Mouse (Mus musculus) adrenal gland, adult 8-10 months (tissue): Measurements from ENCODE around the gene Rras. TPM values are rescaled to one million over a fixed set of nuclear protein-coding genes. Genes with fewer than 3 reads are reported as not detected.
A peak's percentile ranks its signal among the peaks of the same experiment; 100 is the strongest.

Source experiments
- DNase-seq: peaks from one replicate; pipeline ENCODE4 v3.0.0; 2022
- microRNA-seq, 2 experiments: library from miRNA; unstranded; fragments of <30 nt; microRNA quantifications; one replicate each; pipeline ENCODE4 v1.2.0; 2022
- total RNA-seq, 4 experiments: library from RNA; stranded (reverse); gene quantifications; 2 replicates each; pipeline ENCODE4 v1.2.4; 2022

Gene Rras
- total RNA-seq, 4 experiments from 2014 or later = 89.6 to 138 (median 129) TPM

GRCm38 (mm10) chr7:45053931-45054510 is 36.3 kb downstream of the Rras start:
- peak; percentile 98 for DNase-seq

- DNase-seq = no peak
These were observed 38.7 kb downstream of the Rras start for GRCm38 (mm10) chr7:45056329-45056971.

GRCm38 (mm10) chr7:45056972-45057348 is 39.2 kb downstream of the Rras start:
- DNase-seq = no peak

- no peak for DNase-seq
These were observed 41.1 kb downstream of the Rras start for GRCm38 (mm10) chr7:45058607-45059571.

- no peak for DNase-seq
These were observed 42.9 kb downstream of the Rras start for GRCm38 (mm10) chr7:45060632-45061122.

- DNase-seq = no peak
These were observed 43.8 kb downstream of the Rras start for GRCm38 (mm10) chr7:45061532-45062075.

- DNase-seq = peak; percentile 94
These were observed 44.6 kb downstream of the Rras start, which contains the start of the genes Nosip and Prrg2 for GRCm38 (mm10) chr7:45062239-45062835. Gene Nosip, plus strand, starts transcription at chr7:45062429. Gene Prrg2, minus strand, starts transcription at chr7:45062677.

GRCm38 (mm10) chr7:45067190-45067999 is 49.6 kb downstream of the Rras start:
- DNase-seq = no peak

GRCm38 (mm10) chr7:45068000-45068318 is 50.2 kb downstream of the Rras start:
- no peak for DNase-seq

GRCm38 (mm10) chr7:45069671-45070070 is 51.9 kb downstream of the Rras start:
- DNase-seq = no peak

Small RNA genes lying within 50 kb of the gene (microRNA-seq; reads per million reads assigned to microRNA genes)
- gene Mir7054 = 0.35 to 1.2 reads per million in 2 experiments

Other genes with a start within 250 kb of the Rras start
- 10 to 100 TPM; 33.8 to 42.8 (median 37.8) TPM for gene Nup62, start 201.9 kb upstream of the Rras start, total RNA-seq
- gene Il4i1, start 201.6 kb upstream of the Rras start, total RNA-seq = 1 to 10 TPM; 1.7 to 3.7 (median 2.5) TPM
- gene Atf5, start 201.3 kb upstream of the Rras start, total RNA-seq = 100 to 1,000 TPM in 1 of 4 experiments, 10 to 100 TPM in 3; 76.2 to 108 (median 82.7) TPM
- 100 to 1,000 TPM; 106 to 137 (median 120) TPM for gene Akt1s1, start 169.0 kb upstream of the Rras start, total RNA-seq
- gene Tbc1d17, start 168.9 kb upstream of the Rras start, total RNA-seq = 10 to 100 TPM; 69.4 to 94.9 (median 86.1) TPM
- gene Pnkp, start 160.8 kb upstream of the Rras start, total RNA-seq = 10 to 100 TPM; 46.6 to 56.6 (median 53.6) TPM
- gene Ptov1, start 148.2 kb upstream of the Rras start, total RNA-seq = 100 to 1,000 TPM; 273 to 304 (median 292) TPM
- gene Med25, start 125.2 kb upstream of the Rras start, total RNA-seq = 100 to 1,000 TPM in 2 of 4 experiments, 10 to 100 TPM in 2; 85.0 to 118 (median 96.5) TPM
- gene Fuz, start 121.9 kb upstream of the Rras start, total RNA-seq = 10 to 100 TPM; 27.2 to 46.8 (median 38.4) TPM
- 100 to 1,000 TPM in 3 of 4 experiments, 10 to 100 TPM in 1; 99.8 to 139 (median 118) TPM for gene Ap2a1, start 88.5 kb upstream of the Rras start, total RNA-seq
- not detected for gene Tsks, start 74.8 kb upstream of the Rras start, total RNA-seq
- 10 to 100 TPM; 13.7 to 28.4 (median 20.4) TPM for gene Cpt1c, start 43.1 kb upstream of the Rras start, total RNA-seq
- 100 to 1,000 TPM; 221 to 296 (median 243) TPM for gene Prmt1, start 31.4 kb upstream of the Rras start, total RNA-seq
- gene Irf3, start 20.3 kb upstream of the Rras start, total RNA-seq = 100 to 1,000 TPM; 118 to 180 (median 144) TPM
- 10 to 100 TPM; 15.9 to 34.1 (median 22.1) TPM for gene Bcl2l12, start 19.2 kb upstream of the Rras start, total RNA-seq
- gene Scaf1, start 1.6 kb upstream of the Rras start, total RNA-seq = 100 to 1,000 TPM in 2 of 4 experiments, 10 to 100 TPM in 2; 88.5 to 120 (median 101) TPM
- gene Prr12, start 34.9 kb downstream of the Rras start, total RNA-seq = 10 to 100 TPM; 64.6 to 86.8 (median 70.0) TPM
- 10 to 100 TPM; 57.5 to 81.7 (median 66.6) TPM for gene Nosip, start 44.5 kb downstream of the Rras start, total RNA-seq
- 10 to 100 TPM; 16.4 to 20.5 (median 17.1) TPM for gene Prrg2, start 44.7 kb downstream of the Rras start, total RNA-seq
- 10 to 100 TPM; 33.1 to 51.0 (median 37.1) TPM for gene Rcn3, start 74.3 kb downstream of the Rras start, total RNA-seq
- 100 to 1,000 TPM; 105 to 151 (median 125) TPM for gene Fcgrt, start 85.9 kb downstream of the Rras start, total RNA-seq
- gene Rps11, start 106.5 kb downstream of the Rras start, total RNA-seq = 1,000 to 10,000 TPM; 1,085 to 1,250 (median 1,138) TPM
- gene Rpl13a, start 110.8 kb downstream of the Rras start, total RNA-seq = 1,000 to 10,000 TPM; 1,558 to 1,710 (median 1,647) TPM
- gene Gm45713, start 118.3 kb downstream of the Rras start, total RNA-seq = not detected
- gene Flt3l, start 118.5 kb downstream of the Rras start, total RNA-seq = 10 to 100 TPM; 20.4 to 56.7 (median 39.5) TPM
- 10 to 100 TPM; 58.4 to 73.0 (median 68.9) TPM for gene Pih1d1, start 136.3 kb downstream of the Rras start, total RNA-seq
- 10 to 100 TPM; 76.3 to 79.7 (median 77.2) TPM for gene Aldh16a1, start 136.6 kb downstream of the Rras start, total RNA-seq
- gene Slc17a7, start 146.0 kb downstream of the Rras start, total RNA-seq = 1 to 10 TPM in 1 of 4 experiments, under 1 TPM in 3; 0.46 to 1.1 (median 0.65) TPM
- not detected for gene Gfy, start 161.6 kb downstream of the Rras start, total RNA-seq
- not detected for gene Pth2, start 163.0 kb downstream of the Rras start, total RNA-seq
- 1 to 10 TPM in 1 of 4 experiments, under 1 TPM in 3; 0.12 to 1.2 (median 0.29) TPM for gene Ccdc155, start 186.9 kb downstream of the Rras start, total RNA-seq
- gene Dkkl1, start 194.2 kb downstream of the Rras start, total RNA-seq = not detected
- 10 to 100 TPM; 10.7 to 14.1 (median 12.0) TPM for gene Tead2, start 197.8 kb downstream of the Rras start, total RNA-seq
- gene Cd37, start 221.2 kb downstream of the Rras start, total RNA-seq = 10 to 100 TPM in 1 of 4 experiments, 1 to 10 TPM in 3; 4.9 to 11.2 (median 7.0) TPM
- under 1 TPM in 1 of 4 experiments, not detected in 3; 0.37 TPM for gene Slc6a16, start 223.1 kb downstream of the Rras start, total RNA-seq